Mouse (Mus musculus) activated CD4-positive, CD25-positive, alpha-beta regulatory T cell, adult 4 months (primary cell): Measurements from ENCODE around the gene Sox13. TPM values are rescaled to one million over a fixed set of nuclear protein-coding genes. Genes with fewer than 3 reads are reported as not detected.

Experiments used
- ATAC-seq: one replicate; pipeline ENCODE4 v1.8.0; 2017
- polyA plus RNA-seq, 2 experiments: library from polyadenylated mRNA; unstranded; fragments of 100-300 nt; shearing (Covaris generic); gene quantifications; one replicate each; pipeline ENCODE4 v1.2.1; 2017

The Sox13 gene
- polyA plus RNA-seq, result not detected

DNA sequence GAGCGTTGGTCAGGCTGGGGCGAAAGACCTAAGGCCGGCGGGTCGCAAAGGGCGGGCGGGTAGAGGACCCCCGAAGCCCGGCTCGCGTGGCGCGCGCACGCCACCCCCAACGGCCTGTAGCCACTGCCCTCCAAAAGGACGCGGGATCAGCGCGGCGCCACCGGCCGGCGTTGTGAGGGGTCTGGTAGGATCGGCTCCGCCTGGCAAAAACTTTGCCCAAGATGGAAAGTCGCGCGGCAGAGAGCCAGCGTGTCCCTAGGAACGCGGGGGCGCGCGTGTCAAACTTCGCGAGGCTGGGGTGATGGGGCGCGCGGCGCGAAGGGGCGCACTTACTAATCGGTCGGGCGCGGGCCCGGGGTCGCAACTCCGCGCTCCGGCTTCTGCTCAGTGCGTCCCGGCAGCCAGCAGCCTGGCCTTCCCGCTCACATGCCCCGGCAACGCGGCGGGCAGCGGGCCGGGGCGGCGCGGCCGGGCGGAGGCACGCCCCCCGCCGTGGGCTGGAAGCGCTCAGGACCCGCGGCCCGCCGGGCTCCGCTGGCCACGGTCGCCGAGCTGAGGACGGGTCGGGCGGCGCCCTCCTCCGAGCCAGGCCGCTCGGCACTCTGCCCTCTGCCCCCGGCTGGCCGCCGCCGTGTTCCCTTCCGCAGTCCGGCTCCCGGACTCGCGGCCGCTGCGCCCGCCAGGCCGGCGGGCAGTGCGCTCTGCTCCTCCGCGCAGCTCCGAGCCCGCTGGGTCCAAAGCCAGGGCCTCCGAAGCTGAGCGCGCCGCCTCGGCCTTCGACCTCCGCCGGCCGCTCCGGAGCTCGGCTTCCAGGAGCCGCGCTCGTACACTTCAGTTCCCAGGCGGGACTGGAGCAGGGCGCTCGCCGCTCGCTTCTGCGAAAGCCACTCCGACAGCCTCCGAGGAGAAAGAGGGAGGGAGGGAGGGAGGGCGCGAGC is at the start of gene Sox13:
Gene Sox13 (minus strand): TSS at position 835 of the 938 bp plus-strand sequence.
- no peak for ATAC-seq

DNA sequence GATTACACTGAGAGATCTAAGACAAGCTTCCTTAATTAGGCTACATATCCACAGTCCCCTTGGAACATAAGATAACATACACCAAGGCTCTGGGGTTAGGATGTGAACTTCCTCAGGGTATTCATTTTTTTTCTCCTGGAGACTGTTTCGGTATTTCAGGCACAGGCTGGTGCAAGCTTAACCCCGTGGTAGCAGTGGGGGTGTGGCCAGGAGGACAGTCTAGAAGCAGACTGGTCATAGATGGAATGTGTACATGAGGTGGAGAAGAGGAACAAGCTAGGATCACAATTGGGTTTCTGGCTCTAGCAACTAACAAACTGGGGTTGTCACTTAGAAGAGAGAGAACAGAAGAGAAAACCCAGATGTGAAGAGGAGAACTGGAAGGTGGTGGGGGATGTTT is 47.4 kb upstream of the Sox13 start:
- no peak for ATAC-seq

DNA sequence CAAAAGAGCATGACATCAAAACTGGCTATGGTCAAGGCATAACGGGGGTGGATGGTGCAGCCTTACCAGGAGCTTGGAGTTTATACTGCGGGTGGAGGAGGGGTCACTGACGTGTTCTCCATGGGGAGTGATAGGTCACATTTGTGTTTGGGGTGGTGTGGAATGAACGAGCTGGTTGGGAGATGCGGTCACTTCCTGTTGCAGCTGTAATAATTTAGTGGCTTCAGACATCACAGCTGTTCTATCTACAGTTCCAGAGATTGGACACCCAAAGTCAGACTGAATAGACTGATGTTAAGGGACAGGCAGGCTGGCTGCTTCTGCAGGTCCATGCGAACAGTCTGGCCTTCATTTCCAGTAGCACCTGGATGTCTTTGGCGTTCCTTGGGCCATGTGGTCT is 46.9 kb upstream of the Sox13 start:
- no peak for ATAC-seq

DNA sequence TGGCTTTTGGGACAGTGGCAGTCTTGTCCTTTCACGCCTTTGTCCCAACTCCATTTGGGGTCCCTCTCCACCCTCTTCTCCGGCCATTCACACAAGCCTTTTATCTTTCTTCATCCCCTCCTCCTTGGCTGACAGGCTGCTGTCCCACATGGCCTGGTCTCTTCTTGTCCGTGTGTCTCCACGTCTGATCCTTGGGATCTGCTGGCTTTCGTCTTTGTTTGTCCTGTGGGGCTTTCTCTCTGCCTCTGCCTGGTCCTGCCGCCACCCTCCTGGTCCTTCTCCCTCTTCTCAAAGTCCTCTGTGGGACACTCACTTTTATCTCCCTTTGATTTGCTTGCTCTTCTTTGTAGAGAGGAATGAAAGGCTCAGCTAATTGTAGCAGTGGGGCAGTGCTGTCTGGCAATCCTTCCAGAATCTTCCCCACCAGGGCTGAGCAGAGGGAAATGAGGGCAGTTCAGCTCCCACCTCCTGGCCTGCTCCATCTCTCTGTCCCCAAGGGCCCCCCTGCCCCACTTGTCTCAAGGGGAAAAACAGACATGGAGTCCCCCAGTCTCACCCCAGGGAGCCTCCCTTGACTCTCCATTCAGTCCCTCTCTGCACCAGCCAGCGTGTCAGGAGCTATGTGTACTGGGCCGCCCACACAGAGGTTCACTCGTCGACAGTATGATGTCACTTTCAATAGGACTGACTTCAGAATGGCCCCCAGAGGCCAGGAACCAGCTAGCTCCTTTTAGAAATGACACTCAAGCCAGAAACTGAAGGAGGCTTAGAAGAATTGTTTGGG is 46.3 kb upstream of the Sox13 start:
- no peak for ATAC-seq

DNA sequence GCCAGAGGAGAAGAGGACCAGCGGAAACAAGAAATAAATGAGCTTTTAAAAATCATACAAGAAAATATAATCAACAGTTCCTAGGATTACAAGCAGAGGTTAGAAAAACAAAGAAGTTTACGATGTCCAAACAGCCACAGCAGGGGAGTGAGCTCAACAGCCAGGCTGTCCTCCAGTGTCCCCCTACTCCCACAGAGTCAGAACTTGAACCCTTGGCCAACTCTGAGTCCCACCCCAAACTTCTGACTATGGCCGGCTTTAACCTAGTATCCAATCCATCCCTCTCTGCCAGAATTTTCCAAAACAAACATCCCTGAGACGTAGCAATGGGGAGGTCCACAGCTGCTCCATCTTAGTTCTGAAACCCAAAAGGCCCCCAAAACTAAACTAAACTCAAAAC is 45.0 kb upstream of the Sox13 start:
- ATAC-seq, result no peak

DNA sequence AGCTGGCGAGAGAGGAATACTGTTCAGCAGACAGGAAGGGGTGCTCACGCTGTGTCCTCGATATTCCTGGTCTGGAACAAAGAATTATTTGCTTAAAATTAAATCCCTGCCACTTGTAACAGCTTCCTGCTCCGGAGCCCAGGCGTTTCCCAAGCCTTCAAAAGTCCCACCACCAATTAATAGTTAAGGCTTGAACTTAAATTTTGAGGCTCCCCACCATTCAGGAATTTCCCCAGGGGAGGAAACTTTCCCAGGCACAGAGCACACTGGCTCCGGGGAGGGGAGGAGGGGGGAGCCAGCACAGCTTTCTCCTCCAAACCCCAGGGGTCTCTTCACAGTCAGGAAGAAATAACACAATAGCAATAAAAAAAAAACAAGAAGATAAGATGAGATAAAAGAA is 44.6 kb upstream of the Sox13 start:
- no peak for ATAC-seq

DNA sequence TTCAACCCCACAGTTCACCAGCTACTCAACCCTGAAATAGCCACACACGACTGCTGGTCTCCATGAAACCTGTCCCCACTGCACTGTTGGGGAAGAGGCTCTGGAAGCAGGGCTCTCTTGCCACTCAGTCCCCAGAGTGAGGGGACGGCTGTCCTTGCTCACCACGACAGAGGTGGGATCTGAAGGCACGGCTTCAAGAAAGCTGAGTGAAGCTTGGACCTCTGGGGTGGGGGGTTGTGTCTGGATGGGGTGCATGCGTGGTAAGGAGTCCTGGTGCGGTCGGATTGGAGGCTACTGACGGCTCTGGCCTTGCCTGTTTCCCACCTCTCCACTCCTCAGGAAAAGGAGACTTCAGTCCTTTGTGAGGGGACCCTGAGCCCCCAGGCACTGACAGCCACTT is 43.7 kb upstream of the Sox13 start:
- ATAC-seq, result no peak

DNA sequence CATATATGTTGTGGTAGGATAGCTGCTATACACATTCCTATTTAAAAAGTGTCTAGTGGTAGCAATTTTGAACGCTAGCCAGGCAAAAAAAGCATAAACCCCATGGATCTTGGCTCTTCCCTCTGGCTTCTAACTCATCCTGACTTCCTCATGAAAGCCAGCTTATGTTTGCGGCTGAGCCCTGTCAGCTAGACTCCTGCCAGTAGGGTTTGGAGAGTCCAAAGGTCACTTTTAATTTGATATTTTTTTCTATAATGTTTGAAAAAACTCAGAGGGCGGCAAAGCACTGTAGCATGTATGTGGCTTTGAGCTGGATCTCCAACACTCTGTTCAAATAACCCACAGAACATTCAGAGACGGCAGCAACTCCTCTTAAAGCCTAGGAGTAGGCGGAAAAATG is 39.0 kb upstream of the Sox13 start:
- no peak for ATAC-seq

DNA sequence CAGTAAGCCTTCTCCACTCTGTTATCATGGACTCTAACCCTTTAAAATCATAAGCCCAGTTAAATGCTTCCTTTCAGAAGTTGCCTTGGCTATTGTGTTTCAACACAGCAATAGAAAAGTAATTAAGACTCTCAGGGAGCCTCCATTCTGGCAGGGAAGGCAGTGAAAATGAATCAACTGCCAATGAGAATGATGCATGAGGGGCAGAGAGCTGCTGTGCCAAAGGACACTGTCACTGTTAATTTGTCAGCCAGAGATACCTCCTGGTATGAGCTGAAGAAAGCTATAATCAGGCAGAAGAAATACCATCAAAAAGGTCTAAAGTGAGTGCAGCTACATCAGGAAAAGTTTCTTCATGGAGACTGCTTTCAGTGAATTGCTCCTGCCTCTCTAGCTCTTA is 36.8 kb upstream of the Sox13 start:
- ATAC-seq, result no peak

DNA sequence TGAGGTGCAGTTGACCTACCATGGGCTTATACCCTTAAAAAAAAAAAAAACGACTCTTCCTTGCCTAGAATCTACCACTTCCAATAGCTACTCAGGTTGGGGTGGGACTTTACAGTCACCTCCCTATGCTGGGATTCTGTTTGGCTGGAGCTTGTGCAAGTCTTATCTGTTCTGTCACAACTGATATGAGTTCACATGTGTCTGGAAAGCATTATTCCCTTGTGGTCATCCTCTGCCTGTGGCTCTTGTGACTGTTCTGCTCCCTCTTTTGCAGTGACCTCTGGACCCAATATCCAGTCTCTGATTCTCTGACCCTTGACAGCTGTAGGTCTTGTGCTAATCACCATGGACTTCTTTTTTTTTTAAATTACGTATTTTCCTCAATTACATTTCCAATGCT is 31.9 kb upstream of the Sox13 start:
- ATAC-seq, result no peak

DNA sequence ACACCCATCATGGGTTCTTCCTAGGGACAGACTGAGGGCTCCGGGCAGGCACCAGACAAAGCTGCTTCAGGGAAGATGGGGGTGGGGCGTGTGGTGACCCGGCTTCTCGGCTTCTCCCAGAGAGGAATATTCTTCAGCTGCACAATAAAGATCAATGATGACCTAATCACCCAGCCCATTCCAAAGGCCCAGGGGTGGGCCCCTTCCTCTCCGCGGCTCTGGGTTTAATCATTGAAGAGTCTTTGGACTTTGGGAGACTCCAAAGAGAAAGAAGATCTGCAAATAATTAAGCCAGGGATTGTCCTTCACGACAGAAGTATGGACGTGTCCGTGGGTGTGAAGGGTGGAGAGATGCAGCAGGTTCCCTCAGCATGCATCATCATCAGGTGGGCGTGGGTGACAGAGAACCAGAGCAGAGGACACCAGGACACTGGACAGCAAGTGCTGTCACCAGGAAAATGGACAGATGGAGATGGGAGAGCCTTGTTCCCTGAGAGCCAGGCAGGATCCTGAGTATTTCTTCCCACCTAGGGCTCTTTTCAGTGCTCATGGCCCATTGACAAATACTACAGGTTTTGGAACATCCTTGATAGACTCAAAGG is 28.5 kb upstream of the Sox13 start:
- ATAC-seq, result no peak

DNA sequence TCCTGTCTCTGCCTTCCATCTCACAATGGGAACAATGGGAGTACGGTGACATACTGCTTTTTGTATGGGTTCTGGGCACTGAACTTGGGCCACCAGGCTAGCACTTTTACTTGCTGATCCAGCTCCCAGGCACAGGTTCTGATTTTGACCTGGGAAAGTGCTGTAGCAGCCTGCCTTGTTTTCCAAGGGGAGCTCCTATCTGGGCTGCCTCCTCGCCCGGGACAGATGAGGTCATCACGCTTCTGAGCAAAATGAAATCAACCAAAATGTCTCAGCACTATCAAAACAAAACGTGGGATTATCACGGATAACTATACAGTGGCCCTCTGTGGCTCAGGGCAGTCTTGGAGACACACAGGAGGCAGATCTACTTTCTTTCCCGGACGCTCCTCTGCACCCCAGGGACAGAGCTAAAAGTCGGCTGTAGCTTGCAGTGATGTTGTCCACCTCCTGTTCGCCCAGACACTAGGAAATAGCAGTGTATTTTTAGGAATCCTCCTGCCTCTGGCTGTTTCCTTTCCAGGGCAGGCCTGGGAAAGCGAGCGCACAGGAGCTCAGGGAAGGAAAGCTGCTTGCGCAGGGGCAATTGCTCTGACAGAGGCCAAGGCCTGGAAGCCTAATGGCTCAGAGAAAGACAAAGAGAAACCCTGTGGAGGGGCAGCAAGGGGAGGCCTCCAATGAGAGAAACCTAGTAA is 27.8 kb upstream of the Sox13 start:
- ATAC-seq, result no peak

DNA sequence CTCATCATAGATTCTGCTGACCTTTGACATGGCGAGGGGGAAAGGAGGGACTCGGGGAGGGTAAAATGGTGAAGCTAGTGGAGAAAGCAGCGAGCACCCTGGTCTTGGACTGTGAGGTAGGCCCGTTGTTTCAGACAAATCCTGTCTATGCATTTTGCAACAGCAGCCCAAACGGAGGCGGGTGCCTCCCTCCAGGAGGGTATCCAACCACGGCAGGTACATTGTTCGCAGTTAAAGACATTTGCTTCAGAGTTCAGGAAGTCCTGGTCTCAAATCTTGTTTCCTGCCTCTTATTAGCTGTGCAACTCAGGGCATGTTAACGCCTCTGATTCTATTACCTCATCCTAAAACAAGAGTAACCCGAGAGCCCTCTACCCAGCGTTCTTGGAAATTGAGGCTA is 26.8 kb upstream of the Sox13 start:
- no peak for ATAC-seq

DNA sequence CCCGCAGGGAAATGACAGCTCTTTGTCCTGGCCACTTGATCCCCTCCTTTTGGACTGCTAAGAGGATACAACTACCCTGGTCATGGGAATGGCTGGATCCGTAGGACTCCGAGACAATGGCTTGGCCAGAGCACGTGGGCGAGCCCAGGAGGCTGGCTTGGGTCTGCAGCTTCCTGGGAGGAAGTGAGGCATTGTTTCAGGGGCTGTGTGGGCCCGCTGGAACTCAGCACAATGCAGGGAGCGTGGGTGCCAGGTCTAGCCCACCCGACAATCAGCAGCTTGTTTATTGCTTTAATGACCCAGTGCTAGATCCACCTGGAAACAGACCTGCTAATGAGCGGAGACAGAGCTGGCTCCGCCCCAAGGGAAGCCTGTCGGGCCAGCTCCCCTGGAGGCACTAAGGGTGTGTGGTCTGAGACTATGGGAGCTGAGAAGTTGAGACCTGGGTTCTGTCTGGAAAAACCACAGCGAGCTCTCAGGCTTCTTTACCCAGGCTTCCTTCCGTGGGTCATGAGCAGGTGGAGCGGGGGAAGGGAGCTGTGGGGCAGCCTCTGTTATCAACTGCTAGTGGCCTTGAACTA is 24.3 kb upstream of the Sox13 start:
- no peak for ATAC-seq

DNA sequence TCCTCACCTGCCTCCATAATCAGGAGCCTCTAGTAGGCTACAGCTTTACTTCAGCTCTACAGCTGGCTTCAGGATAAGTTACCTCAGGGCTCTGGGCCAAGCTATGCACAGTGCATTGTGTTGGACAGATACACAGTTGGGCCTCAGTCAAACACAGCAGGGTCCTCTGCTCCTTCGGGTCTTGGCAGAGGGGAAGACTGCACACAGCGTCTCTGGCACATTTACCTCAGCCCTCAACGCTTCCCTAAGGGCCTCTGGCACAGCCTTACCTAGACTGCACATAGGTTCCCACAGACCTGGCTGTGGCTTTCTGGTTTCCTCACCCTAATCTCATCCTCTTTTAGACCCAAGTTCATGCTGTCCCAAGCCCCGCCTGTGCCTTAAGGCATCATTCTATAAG is 22.1 kb upstream of the Sox13 start:
- no peak for ATAC-seq

DNA sequence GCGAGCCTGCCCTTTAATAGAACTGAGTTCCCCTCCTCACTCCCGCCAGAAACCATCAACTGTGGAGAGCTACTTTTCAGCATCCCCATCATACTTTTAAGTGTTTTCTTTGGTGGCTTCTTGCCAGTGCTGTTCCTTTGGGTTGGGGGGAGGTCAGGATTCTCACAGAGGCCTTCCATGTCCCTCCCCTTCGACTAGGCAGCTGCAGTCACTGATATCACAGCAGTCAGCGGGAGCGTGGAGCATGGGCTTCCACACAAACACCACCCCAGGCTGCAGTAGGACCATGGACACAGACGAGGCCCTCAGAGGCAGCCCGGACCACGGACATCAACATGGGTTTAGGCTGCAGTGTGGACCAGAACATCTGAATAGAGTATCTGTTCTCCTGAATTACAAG is 20.1 kb upstream of the Sox13 start:
- no peak for ATAC-seq

DNA sequence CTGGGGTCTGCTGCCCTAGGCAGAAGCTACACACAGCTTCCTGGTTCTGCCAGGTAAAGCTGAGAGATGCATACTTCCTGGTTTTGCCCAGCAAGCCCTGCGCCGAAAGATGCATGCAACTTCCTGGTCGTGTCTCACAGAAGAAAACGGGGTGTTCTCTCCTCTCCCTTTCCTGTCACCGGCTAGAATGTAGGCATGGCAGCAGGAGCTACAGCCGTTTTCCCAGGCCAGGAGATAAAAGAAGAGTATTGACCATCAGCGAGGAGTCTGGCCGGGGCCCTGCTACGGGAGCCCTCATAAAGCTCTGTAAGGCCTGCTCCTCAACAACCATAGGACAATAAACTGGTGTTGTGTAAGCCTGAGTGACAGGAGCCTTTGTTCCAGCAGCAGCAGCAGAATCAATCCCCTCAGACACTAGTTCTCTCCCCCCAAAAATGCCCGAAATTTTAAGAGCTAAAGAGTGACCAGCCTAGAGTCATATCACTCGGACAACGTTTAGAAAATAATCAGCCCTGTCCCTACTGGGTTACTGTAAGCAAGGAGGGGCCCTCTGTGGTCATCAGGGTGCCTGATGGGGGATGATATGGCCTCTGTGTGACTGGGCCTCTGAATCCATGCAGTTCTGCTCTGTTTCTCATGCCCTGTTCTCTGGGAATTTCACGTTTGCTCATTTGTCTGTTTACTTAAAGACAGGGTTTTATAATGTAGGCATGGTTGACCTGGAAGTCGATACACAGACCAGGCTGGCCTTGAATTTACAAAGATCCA is 13.9 kb upstream of the Sox13 start:
- ATAC-seq, result no peak

DNA sequence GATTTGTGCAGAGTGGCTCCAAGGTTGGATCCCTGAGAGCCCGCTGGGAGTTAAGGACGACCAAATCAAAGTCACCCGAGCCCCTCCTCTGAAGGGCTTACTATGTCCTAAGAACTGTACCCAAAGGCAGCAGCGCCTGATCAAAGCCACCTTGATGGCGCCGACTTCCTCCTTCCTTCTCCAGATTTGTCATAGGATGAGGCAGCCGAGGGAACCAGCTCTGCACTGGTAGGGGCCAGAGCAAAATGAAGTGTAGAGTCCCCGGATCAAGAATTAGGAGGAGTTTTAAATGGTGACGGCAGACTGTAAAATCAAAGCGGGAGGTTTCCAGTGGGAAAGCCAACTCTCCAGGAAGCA is 10.6 kb upstream of the Sox13 start:
- no peak for ATAC-seq

DNA sequence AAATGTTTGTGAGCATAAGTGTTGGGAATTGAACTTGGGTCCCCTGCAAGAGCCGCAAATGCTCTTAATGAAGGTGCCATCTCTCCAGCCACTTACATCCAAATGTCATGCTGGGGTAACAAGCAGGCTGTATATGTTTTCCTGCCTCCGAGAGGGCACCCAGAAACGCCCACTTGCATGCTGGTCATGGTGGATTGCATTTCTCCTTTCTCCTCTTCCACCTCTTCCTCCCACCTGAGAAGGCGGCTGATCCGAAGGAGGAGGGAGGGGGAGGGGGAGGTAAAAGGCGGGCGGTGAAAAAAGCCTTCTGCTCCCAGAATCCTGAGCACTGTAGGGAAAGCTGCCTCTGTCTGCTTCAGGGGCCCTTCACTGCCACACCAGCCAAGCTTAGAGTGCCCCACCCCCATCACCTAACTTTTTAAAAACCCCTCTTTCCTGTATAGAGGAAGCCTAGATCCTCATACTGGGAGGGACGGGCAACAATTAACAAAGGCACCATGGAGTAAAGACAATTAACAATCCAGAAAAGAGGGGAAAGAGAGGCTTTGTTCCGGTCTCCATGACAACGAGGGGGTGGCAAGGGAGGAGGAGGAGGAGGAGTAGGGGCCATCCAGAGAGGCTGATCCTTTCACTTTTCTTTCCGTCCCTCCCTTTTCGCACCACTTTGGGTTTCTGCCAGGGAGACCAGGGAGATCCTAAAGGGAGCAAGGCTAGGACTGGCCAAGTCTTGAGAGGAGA is 10.0 kb upstream of the Sox13 start:
- ATAC-seq, result no peak

DNA sequence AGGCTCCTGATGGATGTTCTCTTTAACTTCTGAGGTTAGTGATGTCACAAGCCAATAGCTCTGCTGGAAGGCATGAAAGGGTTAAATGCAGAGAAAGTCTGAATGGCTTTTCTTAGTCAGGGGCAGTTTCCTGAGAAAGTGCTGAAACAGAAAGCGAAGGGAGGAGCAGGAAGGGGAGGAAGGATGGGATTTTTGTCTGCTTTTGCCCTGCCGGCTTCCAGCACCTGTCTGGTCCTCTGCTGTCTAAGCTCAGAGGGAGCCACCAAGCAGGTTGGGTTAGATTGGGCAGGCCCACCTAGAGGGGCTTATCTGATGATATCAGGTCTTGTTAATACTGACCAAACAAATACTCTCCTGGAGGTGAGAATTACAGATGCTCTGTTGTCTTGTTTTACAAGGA is 8.4 kb upstream of the Sox13 start:
- ATAC-seq, result no peak

DNA sequence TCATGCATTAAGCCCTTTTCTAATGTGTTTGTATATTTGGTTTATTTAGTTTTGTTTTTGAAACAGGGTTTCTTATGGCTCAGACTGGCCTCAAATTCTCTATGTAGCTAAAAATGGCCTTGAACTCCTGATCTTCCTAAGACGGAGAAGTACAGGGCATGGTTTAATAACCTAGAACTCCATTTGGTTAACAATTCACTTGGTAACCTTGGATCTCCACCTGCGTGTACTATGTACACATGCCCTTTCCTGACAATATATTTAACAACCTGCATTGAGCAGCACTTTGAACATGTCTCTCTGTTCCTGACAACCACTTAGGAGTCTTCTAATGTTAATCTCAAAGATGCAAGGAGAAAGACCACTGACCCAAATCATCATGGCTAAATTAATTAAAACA is 7.0 kb upstream of the Sox13 start:
- no peak for ATAC-seq
